Mouse (Mus musculus) mature B cell (primary cell): ENCODE data around the gene Cish.
"Not testable (repeated sequence)": the region's sequence is repeated elsewhere in the genome, so short reads cannot be mapped to it uniquely, and the experiment has no call there.

Source experiments
- in situ Hi-C: fragments of 300-500 bp; cut with MboI; formaldehyde crosslinking; loops from 2 replicates; pipeline ENCODE4 v1.14.3; 2019

Cish gene

GRCm38 (mm10) chr9:107297658-107298057, 1.8 kb downstream of the Cish start:
- in situ Hi-C loops = loop anchor here (5.0 to 25.0 kb wide), 3 partner anchors 35 to 610 kb away; partner anchors contain the start of gene Tex264

- in situ Hi-C loops = loop anchor here (5.0 to 25.0 kb wide), 3 partner anchors 34 to 611 kb away; partner anchors contain the start of gene Tex264
These were observed 2.4 kb downstream of the Cish start for GRCm38 (mm10) chr9:107298059-107298780.

GRCm38 (mm10) chr9:107298876-107299275, 3.0 kb downstream of the Cish start:
- in situ Hi-C loops = loop anchor here (5.0 to 25.0 kb wide), 3 partner anchors 33 to 612 kb away; partner anchors contain the start of gene Tex264

- in situ Hi-C loops = loop anchor here (5.0 to 25.0 kb wide), 3 partner anchors 33 to 612 kb away; partner anchors contain the start of gene Tex264
These were observed 4.0 kb downstream of the Cish start for GRCm38 (mm10) chr9:107299783-107300182.

GRCm38 (mm10) chr9:107300224-107300973, 4.6 kb downstream of the Cish start:
- in situ Hi-C loops = no loop called here

GRCm38 (mm10) chr9:107301554-107302331, 5.9 kb downstream of the Cish start:
- in situ Hi-C loops = no loop called here

GRCm38 (mm10) chr9:107302592-107302991, 6.8 kb downstream of the Cish start:
- in situ Hi-C loops = no loop called here

- in situ Hi-C loops = no loop called here
These were observed 7.4 kb downstream of the Cish start for GRCm38 (mm10) chr9:107303121-107303820.

- in situ Hi-C loops = no loop called here
These were observed 8.1 kb downstream of the Cish start for GRCm38 (mm10) chr9:107303900-107304299.

GRCm38 (mm10) chr9:107304383-107304782, 8.6 kb downstream of the Cish start:
- in situ Hi-C loops = no loop called here

GRCm38 (mm10) chr9:107305012-107305411, 9.2 kb downstream of the Cish start:
- in situ Hi-C loops = no loop called here

GRCm38 (mm10) chr9:107305601-107306542, 10.0 kb downstream of the Cish start:
- in situ Hi-C loops = no loop called here

- in situ Hi-C loops = not testable (repeated sequence)
These were observed 10.8 kb downstream of the Cish start for GRCm38 (mm10) chr9:107306673-107307072.

GRCm38 (mm10) chr9:107307099-107307872, 11.5 kb downstream of the Cish start:
- in situ Hi-C loops = no loop called here

- in situ Hi-C loops = no loop called here
These were observed 12.1 kb downstream of the Cish start for GRCm38 (mm10) chr9:107307886-107308285.

- in situ Hi-C loops = no loop called here
These were observed 12.6 kb downstream of the Cish start for GRCm38 (mm10) chr9:107308346-107309000.

- in situ Hi-C loops = no loop called here
These were observed 13.3 kb downstream of the Cish start for GRCm38 (mm10) chr9:107309171-107309570.

- in situ Hi-C loops = no loop called here
These were observed 13.8 kb downstream of the Cish start for GRCm38 (mm10) chr9:107309600-107309999.
